Mouse (Mus musculus) liver, adult 2 months (tissue): ENCODE results near the gene Ankrd11. TPM values are rescaled to one million over a fixed set of nuclear protein-coding genes. Genes with fewer than 3 reads are reported as not detected.
A peak's percentile ranks its signal among the peaks of the same experiment; 100 is the strongest.

Source experiments
- DNase-seq: peaks from one replicate; pipeline ENCODE4 v3.0.0-alpha.2; 2011; ENCODE audit warnings: low read depth, low spot score; ENCODE audit errors: extremely low read depth
- H3K27ac ChIP-seq: fragments of 200-500 bp; replicated peaks from 2 replicates; pipeline ENCODE4 v1.5.1; 2012; ENCODE audit warnings: low read depth, mild to moderate bottlenecking, control low read depth, inconsistent platforms, low read length; ENCODE audit not compliant: insufficient read depth
- H3K27me3 ChIP-seq: fragments of 200-500 bp; 2 replicates; pipeline ENCODE4 v1.6.1; 2012; ENCODE audit warnings: mild to moderate bottlenecking, moderate library complexity, low read length, inconsistent platforms; ENCODE audit not compliant: control insufficient read depth, insufficient read depth
- H3K36me3 ChIP-seq: fragments of 200-500 bp; 2 replicates; pipeline ENCODE4 v1.6.1; 2012; ENCODE audit warnings: low read length, inconsistent platforms; ENCODE audit not compliant: control insufficient read depth, insufficient read depth
- H3K4me1 ChIP-seq: fragments of 200-500 bp; 2 replicates; pipeline ENCODE4 v1.6.1; 2011; ENCODE audit warnings: low read length; ENCODE audit not compliant: control insufficient read depth, insufficient read depth
- H3K4me3 ChIP-seq: fragments of 200-500 bp; 2 replicates; pipeline ENCODE4 v1.5.1; 2011; ENCODE audit warnings: low read depth, mild to moderate bottlenecking, control low read depth, low read length, moderate library complexity; ENCODE audit not compliant: insufficient read depth
- H3K79me2 ChIP-seq: fragments of 200-500 bp; 2 replicates; pipeline ENCODE4 v1.6.1; 2012; ENCODE audit warnings: inconsistent platforms, mild to moderate bottlenecking, low read length, moderate library complexity; ENCODE audit not compliant: control insufficient read depth, insufficient read depth
- H3K9ac ChIP-seq: fragments of 200-500 bp; 2 replicates; pipeline ENCODE4 v1.6.1; 2012; ENCODE audit warnings: low read depth, mild to moderate bottlenecking, control low read depth, inconsistent platforms, low read length
- CTCF ChIP-seq: fragments of 200-500 bp; IDR thresholded peaks from 2 replicates; pipeline ENCODE4 v1.5.1; 2011; ENCODE audit warnings: low read depth, low read length, control low read depth
- POLR2A ChIP-seq: fragments of 200-500 bp; IDR thresholded peaks from 2 replicates; pipeline ENCODE4 v1.6.1; 2011; ENCODE audit warnings: low read length, control low read depth; ENCODE audit not compliant: insufficient read depth; ENCODE audit errors: extremely low read depth
- WGBS: fragments of 180-500 bp; shearing (Covaris S2); methylation state at CpG from one replicate; pipeline ENCODE4 v1.1.7; 2018; 5-methylcytosine and 5-hydroxymethylcytosine counted together
- polyA plus RNA-seq: library from polyadenylated mRNA; depleted of rRNA; stranded (reverse); fragments of >200 nt; gene quantifications from 2 replicates; pipeline ENCODE4 v1.2.3, GENCODE M21; 2012
- total RNA-seq: library from RNA; depleted of rRNA; stranded (reverse); fragments of >200 nt; gene quantifications from 2 replicates; pipeline ENCODE4 v1.2.3, GENCODE M21; 2014

Gene Ankrd11
- total and polyA plus RNA-seq, 2 experiments = 22.1 to 28.3 TPM

DNA sequence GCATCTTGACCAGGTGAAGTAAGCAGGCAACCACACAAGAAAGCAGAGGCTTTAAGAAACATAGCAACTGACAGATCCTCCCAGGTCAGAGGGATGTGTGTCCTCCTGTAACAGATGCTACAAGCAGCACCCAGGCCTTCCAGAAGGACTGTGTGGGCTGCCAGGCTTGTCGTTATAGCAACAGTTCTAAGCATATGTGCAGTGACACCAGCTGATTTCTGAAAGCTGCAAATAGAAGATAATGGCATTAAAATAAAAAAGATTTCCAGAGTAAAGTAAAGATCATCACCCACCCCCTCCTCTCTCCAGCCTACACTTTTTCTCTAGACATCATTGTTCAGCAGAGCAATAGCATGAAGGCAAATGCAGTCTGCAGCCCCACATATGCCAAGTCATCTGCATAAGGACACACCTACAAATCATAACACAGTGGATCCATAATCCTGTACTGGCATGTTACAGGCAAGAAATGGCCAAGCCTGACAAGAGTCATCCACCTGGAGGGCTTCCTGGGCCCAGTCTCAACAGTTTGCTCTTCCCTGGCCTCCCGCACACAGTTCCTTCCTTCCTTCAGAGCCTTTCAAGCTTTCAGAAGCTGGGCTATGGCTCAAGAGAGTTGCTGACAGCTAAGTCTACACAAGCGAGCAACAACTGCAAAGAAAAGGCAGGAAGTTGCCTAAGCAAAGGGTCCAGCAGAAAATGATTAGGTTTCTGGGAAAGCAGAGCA is 110.1 kb downstream of the Ankrd11 start:
- Histone ChIP-seq H3K79me2 (peaks cover 42% of the 10 kb centered on the region; the same call in 1 of the 2 replicates), H3K4me3 (no peak overlapping the region), H3K36me3 (no peaks in the 10 kb centered on the region), H3K27ac (no peak overlapping the region; the same call in 1 of the 2 replicates), H3K9ac (no peak overlapping the region), H3K4me1 (peaks cover 13% of the 10 kb centered on the region), H3K27me3 (no peaks in the 10 kb centered on the region)
- no peak for DNase-seq
- TF ChIP-seq CTCF (no peak), POLR2A (no peak)
- WGBS = 75% methylated on average over 3 of the region's 3 CpGs

GRCm38 (mm10) chr8:122928631-122929224 is 113.3 kb downstream of the Ankrd11 start:
- no peaks in the 10 kb centered on the region for H3K27me3 ChIP-seq
- no peak overlapping the region for H3K27ac ChIP-seq
- H3K4me3 ChIP-seq = no peak overlapping the region
- TF ChIP-seq POLR2A = no peak
- no peaks in the 10 kb centered on the region for H3K36me3 ChIP-seq
- H3K9ac ChIP-seq = no peak overlapping the region
- 83% methylated on average over 7 of the region's 7 CpGs for WGBS
- peaks cover 22% of the 10 kb centered on the region for H3K4me1 ChIP-seq
- H3K79me2 ChIP-seq = peaks cover 44% of the 10 kb centered on the region; the same call in 1 of the 2 replicates
- DNase-seq = no peak

GRCm38 (mm10) chr8:122927841-122928240 is 114.2 kb downstream of the Ankrd11 start:
- no peak for DNase-seq
- Histone ChIP-seq H3K27me3 (no peaks in the 10 kb centered on the region), H3K4me3 (no peak overlapping the region), H3K9ac (no peak overlapping the region), H3K79me2 (peaks cover 39% of the 10 kb centered on the region; the same call in 1 of the 2 replicates), H3K4me1 (peaks cover 25% of the 10 kb centered on the region), H3K27ac (no peak overlapping the region), H3K36me3 (no peaks in the 10 kb centered on the region)
- WGBS = 93% methylated on average over 3 of the region's 3 CpGs
- no peak for TF ChIP-seq CTCF
- TF ChIP-seq POLR2A = no peak

DNA sequence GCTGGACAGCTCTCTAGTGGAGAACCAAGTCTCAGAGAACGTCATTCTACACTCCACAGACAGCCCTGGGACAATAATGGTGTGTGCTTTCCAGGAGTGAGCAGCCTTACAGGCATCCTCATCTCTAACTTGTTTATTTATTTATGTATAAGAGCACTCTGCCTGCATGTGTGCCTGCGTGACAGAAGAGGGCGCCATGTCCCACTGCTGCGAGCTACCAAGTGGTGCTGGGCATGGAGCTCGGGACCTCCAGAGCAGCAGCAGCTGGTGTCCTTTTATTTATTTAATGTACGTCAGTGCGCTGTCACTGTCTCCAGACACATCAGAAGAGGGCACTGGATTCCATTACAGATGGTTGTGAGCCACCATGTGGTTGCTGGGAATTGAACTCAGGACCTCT is 115.3 kb downstream of the Ankrd11 start:
- WGBS = 92% methylated on average over 7 of the region's 7 CpGs
- TF ChIP-seq CTCF (peak; percentile 68), POLR2A (no peak)
- Histone ChIP-seq H3K36me3 (no peaks in the 10 kb centered on the region), H3K79me2 (peaks cover 38% of the 10 kb centered on the region; the same call in 1 of the 2 replicates), H3K27me3 (no peaks in the 10 kb centered on the region), H3K9ac (no peak overlapping the region), H3K4me1 (peaks cover 19% of the 10 kb centered on the region), H3K4me3 (no peak overlapping the region), H3K27ac (no peak overlapping the region)
- no peak for DNase-seq

- H3K79me2 ChIP-seq = peaks cover 44% of the 10 kb centered on the region; the same call in 1 of the 2 replicates
- H3K27ac ChIP-seq = no peak overlapping the region
- H3K9ac ChIP-seq = no peak overlapping the region
- WGBS = 83% methylated on average over 8 of the region's 8 CpGs
- H3K4me1 ChIP-seq = peaks cover 19% of the 10 kb centered on the region
- no peak overlapping the region for H3K4me3 ChIP-seq
- no peaks in the 10 kb centered on the region for H3K36me3 ChIP-seq
- no peaks in the 10 kb centered on the region for H3K27me3 ChIP-seq
- no peak for TF ChIP-seq CTCF
- no peak for TF ChIP-seq POLR2A
- DNase-seq = no peak
These were observed 115.9 kb downstream of the Ankrd11 start for GRCm38 (mm10) chr8:122925939-122926722.

GRCm38 (mm10) chr8:122924091-122924490 is 118.0 kb downstream of the Ankrd11 start:
- no peak for DNase-seq
- Histone ChIP-seq H3K9ac (peak overlapping the region; percentile 51), H3K27ac (peak overlapping the region; percentile 76), H3K36me3 (no peaks in the 10 kb centered on the region), H3K4me3 (no peak overlapping the region), H3K27me3 (no peaks in the 10 kb centered on the region), H3K79me2 (peaks cover 52% of the 10 kb centered on the region; the same call in 1 of the 2 replicates), H3K4me1 (peaks cover 20% of the 10 kb centered on the region)
- 57% methylated on average over 6 of the region's 6 CpGs for WGBS
- TF ChIP-seq CTCF (no peak), POLR2A (no peak)
